Mouse (Mus musculus) heart, adult 2 months (tissue): ENCODE results near the gene Mindy4.

ENCODE experiments used
- CTCF ChIP-seq: fragments of 200-600 bp; IDR thresholded peaks from 2 replicates; pipeline ENCODE4 v1.8.1; 2022; ENCODE audit warnings: antibody characterized with exemption, mild to moderate bottlenecking, moderate library complexity
- EP300 ChIP-seq: fragments of 200-500 bp; IDR thresholded peaks from 2 replicates; pipeline ENCODE4 v1.6.1; 2011; ENCODE audit warnings: low read depth, low read length, control low read depth; ENCODE audit not compliant: insufficient read depth
- POLR2A ChIP-seq: fragments of 200-500 bp; IDR thresholded peaks from 2 replicates; pipeline ENCODE4 v1.6.1; 2011; ENCODE audit warnings: mild to moderate bottlenecking, low read depth, low read length, control low read depth; ENCODE audit not compliant: insufficient read depth

DNA sequence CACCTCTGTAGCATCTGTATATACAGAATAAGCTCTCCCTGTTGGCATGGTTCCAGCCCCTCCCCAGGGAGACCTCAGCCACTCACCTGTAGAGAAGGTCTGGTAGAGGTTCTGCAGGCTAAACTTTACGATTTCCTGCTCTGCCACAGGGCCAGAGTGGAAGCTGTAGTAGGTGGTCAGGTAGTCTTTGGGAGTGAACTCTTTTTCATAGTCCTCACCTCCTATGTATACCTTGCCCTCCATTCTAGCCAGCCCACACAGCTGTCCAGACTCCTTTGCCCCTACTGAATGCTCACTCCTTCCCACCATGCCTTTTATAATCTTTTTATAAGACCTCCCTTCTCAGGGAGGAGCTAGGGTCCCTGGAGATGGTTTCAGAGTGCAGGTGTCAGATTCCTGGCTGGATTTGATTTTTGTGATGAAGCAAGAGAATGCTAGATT, 28.4 kb upstream of the Mindy4 start, which contains the start of gene Inmt:
- TF ChIP-seq EP300 (no peak), CTCF (no peak), POLR2A (peak; percentile 60; the same call in 1 of the 2 replicates)
